Mouse (Mus musculus) MEL (cell line): ENCODE measurements around the gene Trhr2. TPM values are rescaled to one million over a fixed set of nuclear protein-coding genes. Genes with fewer than 3 reads are reported as not detected.

Experiments used
- DNase-seq: peaks from one replicate; pipeline ENCODE4 v3.0.0; 2011; ENCODE audit warnings: low read depth, low spot score
- H3K27ac ChIP-seq: 2 replicates; pipeline ENCODE4 v1.5.1; 2012; ENCODE audit warnings: low read depth, mild to moderate bottlenecking, control low read depth, low read length, moderate library complexity; ENCODE audit not compliant: control insufficient read depth
- H3K27me3 ChIP-seq, 2 experiments: fragments of 150-350 bp in 1 of 2; sonication (generic) in 1 of 2; 2 replicates each; pipeline ENCODE4 v1.6.1; 2012; ENCODE audit warnings: low read length in 2 of 2, mild to moderate bottlenecking in 2 of 2, improper control_type of control experiment in 1 of 2, moderate library complexity in 1 of 2; ENCODE audit not compliant: insufficient read depth in 2 of 2, control insufficient read depth in 1 of 2
- H3K36me3 ChIP-seq, 2 experiments: 2 replicates each; pipeline ENCODE4 v1.6.1; 2012 to 2014; ENCODE audit warnings: low read length in 2 of 2, improper control_type of control experiment in 1 of 2, inconsistent platforms in 1 of 2, mild to moderate bottlenecking in 1 of 2; ENCODE audit not compliant: insufficient read depth in 2 of 2, control insufficient read depth in 1 of 2
- H3K4me1 ChIP-seq, 2 experiments: fragments of 150-350 bp in 1 of 2; sonication (generic) in 1 of 2; 2 replicates each; pipeline ENCODE4 v1.6.1; 2012; ENCODE audit warnings: low read length in 2 of 2, improper control_type of control experiment in 1 of 2, mild to moderate bottlenecking in 1 of 2; ENCODE audit not compliant: insufficient read depth in 2 of 2, control insufficient read depth in 1 of 2
- H3K4me3 ChIP-seq, 2 experiments: fragments of 150-350 bp in 1 of 2; sonication (generic) in 1 of 2; 2 replicates each; pipeline ENCODE4 v1.5.1; 2012; ENCODE audit warnings: low read depth in 2 of 2, low read length in 2 of 2, mild to moderate bottlenecking in 2 of 2, moderate library complexity in 2 of 2, control low read depth in 1 of 2, improper control_type of control experiment in 1 of 2; ENCODE audit not compliant: control insufficient read depth in 1 of 2, insufficient read depth in 1 of 2
- H3K79me2 ChIP-seq: 2 replicates; pipeline ENCODE4 v1.6.1; 2012; ENCODE audit warnings: mild to moderate bottlenecking, low read length, moderate library complexity; ENCODE audit not compliant: control insufficient read depth, poor library complexity, insufficient read depth
- H3K9ac ChIP-seq: 2 replicates; pipeline ENCODE4 v1.6.1; 2012; ENCODE audit warnings: low read depth, mild to moderate bottlenecking, control low read depth, low read length, moderate library complexity; ENCODE audit not compliant: control insufficient read depth, poor library complexity, severe bottlenecking
- H3K9me3 ChIP-seq: fragments of 150-350 bp; sonication (generic); replicated peaks from 2 replicates; pipeline ENCODE4 v1.6.1; 2012; ENCODE audit warnings: mild to moderate bottlenecking, low read length, improper control_type of control experiment, moderate library complexity; ENCODE audit not compliant: insufficient read depth
- BHLHE40 ChIP-seq: IDR thresholded peaks from 2 replicates; pipeline ENCODE4 v1.6.1; 2012; ENCODE audit warnings: low read depth, mild to moderate bottlenecking, inconsistent platforms, low read length, improper control_type of control experiment, borderline replicate concordance
- CHD1 ChIP-seq: IDR thresholded peaks from 2 replicates; pipeline ENCODE4 v1.6.1; 2012; ENCODE audit warnings: low read depth, mild to moderate bottlenecking, inconsistent platforms, low read length, improper control_type of control experiment
- CHD2 ChIP-seq: IDR thresholded peaks from 2 replicates; pipeline ENCODE4 v1.6.1; 2011; ENCODE audit warnings: low read length, improper control_type of control experiment
- CTCF ChIP-seq, 3 experiments: IDR thresholded peaks in 2 of 3; conservative IDR thresholded peaks in 1 of 3; 2 replicates each; pipeline ENCODE4 v1.5.1; 2011 to 2012; ENCODE audit warnings: low read length in 3 of 3, low read depth in 2 of 3, mild to moderate bottlenecking in 2 of 3, improper control_type of control experiment in 1 of 3, inconsistent platforms in 1 of 3, mixed read lengths in 1 of 3, moderate library complexity in 1 of 3; ENCODE audit not compliant: control insufficient read depth in 1 of 3, insufficient read depth in 1 of 3, poor library complexity in 1 of 3, severe bottlenecking in 1 of 3
- E2F4 ChIP-seq: IDR thresholded peaks from 2 replicates; pipeline ENCODE4 v1.6.1; 2011; ENCODE audit warnings: low read depth, low read length, improper control_type of control experiment, borderline replicate concordance
- ELF1 ChIP-seq: IDR thresholded peaks from 2 replicates; pipeline ENCODE4 v1.6.1; 2014; ENCODE audit warnings: low read depth, mild to moderate bottlenecking, inconsistent platforms, low read length, improper control_type of control experiment, moderate library complexity
- EP300 ChIP-seq, 2 experiments: IDR thresholded peaks; 2 replicates each; pipeline ENCODE4 v1.6.1; 2011; ENCODE audit warnings: improper control_type of control experiment in 2 of 2, low read length in 2 of 2, low read depth in 1 of 2, mild to moderate bottlenecking in 1 of 2
- ETS1 ChIP-seq: IDR thresholded peaks from 2 replicates; pipeline ENCODE4 v1.6.1; 2012; ENCODE audit warnings: low read depth, mild to moderate bottlenecking, inconsistent platforms, low read length, improper control_type of control experiment, moderate library complexity
- GATA1 ChIP-seq: IDR thresholded peaks from 2 replicates; pipeline ENCODE4 v1.6.1; 2011; ENCODE audit warnings: low read depth, low read length, improper control_type of control experiment
- HCFC1 ChIP-seq: IDR thresholded peaks from 2 replicates; pipeline ENCODE4 v1.6.1; 2012; ENCODE audit warnings: low read depth, mild to moderate bottlenecking, inconsistent platforms, low read length, improper control_type of control experiment, moderate library complexity
- JUND ChIP-seq: IDR thresholded peaks from 2 replicates; pipeline ENCODE4 v1.6.1; 2011; ENCODE audit warnings: low read depth, mild to moderate bottlenecking, improper control_type of control experiment, low read length
- KAT2A ChIP-seq: conservative IDR thresholded peaks from 2 replicates; pipeline ENCODE4 v1.6.1; 2012; ENCODE audit warnings: low read depth, low read length, improper control_type of control experiment, inconsistent platforms
- MAX ChIP-seq: IDR thresholded peaks from 2 replicates; pipeline ENCODE4 v1.6.1; 2011; ENCODE audit warnings: low read length, improper control_type of control experiment
- MAZ ChIP-seq: IDR thresholded peaks from 2 replicates; pipeline ENCODE4 v1.6.1; 2012; ENCODE audit warnings: low read depth, mild to moderate bottlenecking, inconsistent platforms, low read length, improper control_type of control experiment
- MEF2A ChIP-seq: IDR thresholded peaks from 2 replicates; pipeline ENCODE4 v1.6.1; 2014; ENCODE audit warnings: low read depth, mild to moderate bottlenecking, inconsistent platforms, low read length, improper control_type of control experiment; ENCODE audit not compliant: poor library complexity, insufficient replicate concordance, severe bottlenecking; ENCODE audit errors: extremely low read depth
- MXI1 ChIP-seq: IDR thresholded peaks from 2 replicates; pipeline ENCODE4 v1.6.1; 2011; ENCODE audit warnings: mild to moderate bottlenecking, low read depth, low read length, improper control_type of control experiment
- MYC ChIP-seq: IDR thresholded peaks from 2 replicates; pipeline ENCODE4 v1.6.1; 2011; ENCODE audit warnings: low read depth, mild to moderate bottlenecking, low read length, improper control_type of control experiment, moderate library complexity
- NELFE ChIP-seq: IDR thresholded peaks from 2 replicates; pipeline ENCODE4 v1.6.1; 2011; ENCODE audit warnings: low read depth, low read length, improper control_type of control experiment
- NRF1 ChIP-seq: IDR thresholded peaks from 2 replicates; pipeline ENCODE4 v1.6.1; 2014; ENCODE audit warnings: low read depth, mild to moderate bottlenecking, inconsistent platforms, low read length, improper control_type of control experiment, moderate library complexity; ENCODE audit not compliant: poor library complexity, insufficient read depth, severe bottlenecking
- POLR2A ChIP-seq, 2 experiments: IDR thresholded peaks; 2 replicates each; pipeline ENCODE4 v1.6.1; 2011 to 2012; ENCODE audit warnings: low read length in 2 of 2, mild to moderate bottlenecking in 2 of 2, control low read depth in 1 of 2, improper control_type of control experiment in 1 of 2, low read depth in 1 of 2, moderate library complexity in 1 of 2; ENCODE audit not compliant: control insufficient read depth in 1 of 2, insufficient read depth in 1 of 2, poor library complexity in 1 of 2
- POLR2AphosphoS2 ChIP-seq: IDR thresholded peaks from 2 replicates; pipeline ENCODE4 v1.6.1; 2011; ENCODE audit warnings: low read length, improper control_type of control experiment
- POLR2AphosphoS5 ChIP-seq: IDR thresholded peaks from 2 replicates; pipeline ENCODE4 v1.6.1; 2012; ENCODE audit warnings: low read depth, borderline replicate concordance, mild to moderate bottlenecking, inconsistent platforms, low read length, moderate library complexity, mixed read lengths
- RAD21 ChIP-seq: IDR thresholded peaks from 2 replicates; pipeline ENCODE4 v1.6.1; 2011; ENCODE audit warnings: mild to moderate bottlenecking, low read depth, low read length, improper control_type of control experiment
- RCOR1 ChIP-seq: IDR thresholded peaks from 2 replicates; pipeline ENCODE4 v1.6.1; 2012; ENCODE audit warnings: low read depth, mild to moderate bottlenecking, inconsistent platforms, low read length, improper control_type of control experiment
- SIN3A ChIP-seq: IDR thresholded peaks from 2 replicates; pipeline ENCODE4 v1.6.1; 2012; ENCODE audit warnings: low read length, improper control_type of control experiment, inconsistent platforms
- SMC3 ChIP-seq: IDR thresholded peaks from 2 replicates; pipeline ENCODE4 v1.6.1; 2011; ENCODE audit warnings: low read depth, low read length, improper control_type of control experiment
- TBP ChIP-seq: IDR thresholded peaks from 2 replicates; pipeline ENCODE4 v1.8.0; 2011; ENCODE audit warnings: low read depth, low read length, improper control_type of control experiment
- TCF12 ChIP-seq: IDR thresholded peaks from 2 replicates; pipeline ENCODE4 v1.6.1; 2014; ENCODE audit warnings: low read depth, mild to moderate bottlenecking, inconsistent platforms, low read length, improper control_type of control experiment, moderate library complexity
- UBTF ChIP-seq: IDR thresholded peaks from 2 replicates; pipeline ENCODE4 v1.6.1; 2012; ENCODE audit warnings: low read depth, mild to moderate bottlenecking, inconsistent platforms, low read length, improper control_type of control experiment, moderate library complexity, borderline replicate concordance; ENCODE audit not compliant: insufficient read depth
- USF2 ChIP-seq, 2 experiments: IDR thresholded peaks; 2 replicates each; pipeline ENCODE4 v1.6.1; 2011 to 2012; ENCODE audit warnings: improper control_type of control experiment in 2 of 2, low read length in 2 of 2, borderline replicate concordance in 1 of 2, inconsistent platforms in 1 of 2, low read depth in 1 of 2, mild to moderate bottlenecking in 1 of 2; ENCODE audit not compliant: insufficient read depth in 1 of 2
- ZC3H11A ChIP-seq: IDR thresholded peaks from 2 replicates; pipeline ENCODE4 v1.6.1; 2012; ENCODE audit warnings: low read depth, mild to moderate bottlenecking, inconsistent platforms, low read length, improper control_type of control experiment
- ZKSCAN1 ChIP-seq: IDR thresholded peaks from 2 replicates; pipeline ENCODE4 v1.6.1; 2012; ENCODE audit warnings: low read depth, mild to moderate bottlenecking, inconsistent platforms, low read length, improper control_type of control experiment, moderate library complexity
- ZMIZ1 ChIP-seq: IDR thresholded peaks from 2 replicates; pipeline ENCODE4 v1.6.1; 2012; ENCODE audit warnings: low read depth, mild to moderate bottlenecking, inconsistent platforms, low read length, improper control_type of control experiment, moderate library complexity
- ZNF384 ChIP-seq: IDR thresholded peaks from 2 replicates; pipeline ENCODE4 v1.6.1; 2012; ENCODE audit warnings: low read depth, mild to moderate bottlenecking, inconsistent platforms, low read length, improper control_type of control experiment
- polyA plus RNA-seq, 2 experiments: library from polyadenylated mRNA; stranded (reverse) in 1 of 2; unstranded in 1 of 2; fragments of >175 nt in 1 of 2; fragments of >200 nt in 1 of 2; gene quantifications; 2 replicates each; pipeline versions ENCODE4 v1.2.1 to v1.2.4; 2012; ENCODE audit warnings: low replicate concordance in 2 of 2, low read depth in 1 of 2; ENCODE audit not compliant: insufficient read length in 2 of 2, insufficient read depth in 1 of 2, missing spikeins in 1 of 2
- total RNA-seq: library from RNA; depleted of rRNA; stranded (reverse); fragments of 300-350 nt; gene quantifications from 2 replicates; pipeline ENCODE4 v1.2.3, GENCODE M21; 2012

Trhr2 gene
- total and polyA plus RNA-seq, 3 experiments: 0.07 to 0.12 TPM; not detected in 1

DNA sequence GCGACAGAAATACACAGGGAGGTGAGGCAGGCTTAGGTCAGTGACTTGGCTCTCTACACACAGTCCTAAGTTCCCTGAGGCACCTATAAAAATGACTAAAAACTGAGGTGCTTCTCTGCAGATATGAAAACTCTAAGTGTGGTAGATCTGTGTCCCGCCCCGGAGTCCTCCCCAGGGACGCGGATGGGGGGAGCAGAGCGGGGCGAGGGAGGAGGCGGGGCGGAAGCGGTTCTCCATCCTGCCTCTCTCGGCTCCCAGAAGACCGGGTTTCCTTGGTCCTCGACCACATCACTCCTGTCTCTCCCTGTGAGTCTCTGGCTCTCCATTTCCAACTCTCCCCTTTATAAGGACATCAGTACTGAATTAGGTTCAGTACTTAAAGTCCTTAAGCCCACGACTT, 16.8 kb downstream of the Trhr2 start:
- peak; percentile 64 for DNase-seq

DNA sequence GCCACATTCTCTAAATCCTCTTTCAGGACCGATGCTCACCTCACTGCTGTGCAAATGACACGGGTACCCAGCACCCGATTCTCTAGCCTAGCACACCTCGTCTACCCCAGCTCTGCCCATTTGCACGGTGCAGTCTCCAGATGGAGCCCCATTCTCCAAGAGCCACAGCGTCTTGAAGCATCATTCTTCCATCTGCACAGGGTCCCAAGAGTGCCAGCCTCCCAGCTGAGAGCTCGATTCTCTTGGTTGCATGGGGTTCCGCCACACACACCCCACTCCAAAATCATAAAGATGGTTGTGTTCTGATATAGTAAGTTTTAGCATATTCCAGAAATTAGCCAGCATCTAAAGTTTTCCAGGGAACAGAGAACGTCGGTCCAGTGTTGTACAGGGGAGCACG, 17.2 kb downstream of the Trhr2 start:
- Histone ChIP-seq H3K27me3 (no peaks in the 10 kb centered on the region), H3K4me1 (peaks cover 3 to 54% of the 10 kb centered on the region in 2 experiments; a peak in 3 of 4 replicates), H3K4me3 (peak overlapping the region; percentile 50 to 72), H3K9me3 (no peaks in the 10 kb centered on the region), H3K36me3 (peaks cover 0 to 15% of the 10 kb centered on the region in 2 experiments; a peak in 2 of 4 replicates), H3K79me2 (no peaks in the 10 kb centered on the region; the same call in 1 of the 2 replicates), H3K9ac (peak overlapping the region; percentile 59), H3K27ac (peak overlapping the region; percentile 74)
- TF ChIP-seq USF2 (IDR thresholded peaks at IDR 0.05; ENCODE audit: borderline replicate concordance in 1 of 2, insufficient read depth in 1 of 2, low read depth in 1 of 2, low read length in 2 of 2): no peak
- no peak for TF ChIP-seq MAX
- no peak for TF ChIP-seq JUND
- no peak for TF ChIP-seq POLR2AphosphoS2
- TF ChIP-seq TBP: no peak
- no peak for TF ChIP-seq MEF2A
- no peak for TF ChIP-seq BHLHE40
- TF ChIP-seq UBTF: no peak
- TF ChIP-seq MXI1: no peak; the same call in 1 of the 2 replicates
- DNase-seq: no peak

More for the DNA sequence above, 16.8 kb downstream of the Trhr2 start:
- TF ChIP-seq TBP (peak; percentile 38; the same call in 1 of the 2 replicates), TCF12 (0 out of 2 replicates have a peak, but pooled peaks have one; percentile 19), POLR2AphosphoS5 (no peak), POLR2A (IDR thresholded peaks at IDR 0.05; ENCODE audit: control insufficient read depth in 1 of 2, insufficient read depth in 1 of 2, low read depth in 1 of 2, low read length in 2 of 2, poor library complexity in 1 of 2) (no peak), ZMIZ1 (no peak), E2F4 (no peak), CTCF (IDR thresholded peaks at IDR 0.05 in 2 of 3, conservative IDR thresholded peaks at IDR 0.05 in 1 of 3; ENCODE audit: control insufficient read depth in 1 of 3, insufficient read depth in 1 of 3, low read depth in 2 of 3, low read length in 3 of 3, poor library complexity in 1 of 3, severe bottlenecking in 1 of 3) (no peak), USF2 (IDR thresholded peaks at IDR 0.05; ENCODE audit: borderline replicate concordance in 1 of 2, insufficient read depth in 1 of 2, low read depth in 1 of 2, low read length in 2 of 2) (no peak), CHD1 (no peak), ZNF384 (no peak), BHLHE40 (no peak), MXI1 (no peak), MYC (no peak), CHD2 (no peak), RAD21 (no peak; the same call in 1 of the 2 replicates), MAZ (no peak), ETS1 (no peak), RCOR1 (no peak), NRF1 (no peak), MAX (no peak), MEF2A (no peak), ZC3H11A (no peak), GATA1 (no peak), NELFE (peak; percentile 31; the same call in 1 of the 2 replicates), SIN3A (peak; percentile 29; the same call in 1 of the 2 replicates), HCFC1 (0 out of 2 replicates have a peak, but pooled peaks have one; percentile 23), SMC3 (no peak), EP300 (IDR thresholded peaks at IDR 0.05; ENCODE audit: low read depth in 1 of 2, low read length in 2 of 2) (0 out of 4 replicates have a peak, but pooled peaks of 1 of the 2 experiments have one; percentile 13), KAT2A (no peak), ZKSCAN1 (no peak), ELF1 (peak; percentile 42; the same call in 1 of the 2 replicates)
- H3K36me3 ChIP-seq: peaks cover 0 to 16% of the 10 kb centered on the region in 2 experiments; a peak in 2 of 4 replicates
- H3K79me2 ChIP-seq: no peaks in the 10 kb centered on the region; the same call in 1 of the 2 replicates
- H3K27me3 ChIP-seq: no peaks in the 10 kb centered on the region
- H3K27ac ChIP-seq: peak overlapping the region; percentile 74
- no peaks in the 10 kb centered on the region for H3K9me3 ChIP-seq
- peak overlapping the region; percentile 50 to 72 for H3K4me3 ChIP-seq
- H3K4me1 ChIP-seq: peaks cover 5 to 59% of the 10 kb centered on the region in 2 experiments
- H3K9ac ChIP-seq: peak overlapping the region; percentile 59
